Mouse (Mus musculus) heart, embryonic 16.5 days (tissue): Measurements from ENCODE around the gene Ddx6. TPM values are rescaled to one million over a fixed set of nuclear protein-coding genes. Genes with fewer than 3 reads are reported as not detected.

Experiments
- ATAC-seq: fragments of 200-750 bp; cut with Nextera tagmentation; replicated peaks from 2 replicates; pipeline ENCODE4 v1.8.0; 2017; ENCODE audit warnings: moderate number of reproducible peaks; ENCODE audit not compliant: insufficient read depth, low FRiP score; ENCODE audit errors: extremely low read depth
- H3K27ac ChIP-seq: fragments of 300-500 bp; sonication (generic); 2 replicates; pipeline ENCODE4 v1.5.1; 2014; ENCODE audit warnings: mild to moderate bottlenecking, low read length, control low read depth, moderate library complexity
- H3K27me3 ChIP-seq: fragments of 300-500 bp; sonication (generic); 2 replicates; pipeline ENCODE4 v1.6.1; 2014; ENCODE audit warnings: low read length, mixed read lengths; ENCODE audit not compliant: control insufficient read depth, insufficient read depth
- H3K36me3 ChIP-seq: fragments of 300-500 bp; sonication (generic); 2 replicates; pipeline ENCODE4 v1.6.1; 2014; ENCODE audit not compliant: control insufficient read depth, insufficient read depth
- H3K4me1 ChIP-seq: fragments of 300-500 bp; sonication (generic); 2 replicates; pipeline ENCODE4 v1.6.1; 2014; ENCODE audit warnings: low read length, mixed read lengths; ENCODE audit not compliant: control insufficient read depth, insufficient read depth
- H3K4me2 ChIP-seq: fragments of 300-500 bp; sonication (generic); 2 replicates; pipeline ENCODE4 v1.6.1; 2014; ENCODE audit warnings: low read depth, mild to moderate bottlenecking, control low read depth, low read length
- H3K4me3 ChIP-seq: fragments of 300-500 bp; sonication (generic); 2 replicates; pipeline ENCODE4 v1.5.1; 2014; ENCODE audit warnings: mild to moderate bottlenecking, control low read depth, low read length
- H3K9ac ChIP-seq: fragments of 300-500 bp; sonication (generic); 2 replicates; pipeline ENCODE4 v1.6.1; 2014; ENCODE audit warnings: low read length, control low read depth
- H3K9me3 ChIP-seq: fragments of 300-500 bp; sonication (generic); replicated peaks from 2 replicates; pipeline ENCODE4 v1.6.1; 2016; ENCODE audit warnings: low read length; ENCODE audit not compliant: control insufficient read depth
- WGBS: fragments of 180-500 bp; shearing (Covaris S2); extraction: QIAGEN DNeasy Blood & Tissue Kit; methylation state at CpG from one replicate; pipeline ENCODE4 v1.1.7; 2014; 5-methylcytosine and 5-hydroxymethylcytosine counted together
- polyA plus RNA-seq: library from polyadenylated mRNA; unstranded; fragments of >200 nt; fragmentation: Nextera tagmentation; extraction: Ambion mirVana; gene quantifications from 2 replicates; pipeline ENCODE4 v1.2.1, GENCODE M21; 2015

The Ddx6 gene
- polyA plus RNA-seq, 1 experiment from 2014 or later: 9.2 TPM

DNA sequence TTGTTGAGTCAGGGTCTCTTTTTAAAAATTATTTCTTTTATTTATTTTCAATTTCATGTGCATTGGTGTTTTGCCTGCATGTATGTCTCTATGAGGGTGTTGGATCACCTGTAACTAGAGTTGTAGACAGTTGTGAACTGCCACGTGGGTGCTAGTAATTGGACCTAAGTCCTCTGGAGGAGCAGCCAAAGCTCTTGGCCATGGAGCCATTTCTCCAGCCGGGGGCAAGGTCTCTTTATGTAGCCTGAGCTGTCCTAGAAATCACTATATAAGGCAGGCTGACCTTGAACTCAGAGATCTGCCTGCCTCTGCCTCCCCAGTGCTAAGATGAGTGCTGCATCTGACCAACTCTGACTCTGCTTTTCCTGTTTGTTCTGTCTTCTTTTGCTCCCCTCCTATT is 39.5 kb downstream of the Ddx6 start:
- Histone ChIP-seq H3K9me3 (no peaks in the 10 kb centered on the region), H3K4me1 (peaks cover 2% of the 10 kb centered on the region), H3K4me3 (no peak overlapping the region), H3K4me2 (no peak overlapping the region), H3K27me3 (no peaks in the 10 kb centered on the region), H3K27ac (no peak overlapping the region), H3K36me3 (no peaks in the 10 kb centered on the region), H3K9ac (no peak overlapping the region)
- 79% methylated on average over 2 of the region's 2 CpGs for WGBS
- ATAC-seq: no peak

DNA sequence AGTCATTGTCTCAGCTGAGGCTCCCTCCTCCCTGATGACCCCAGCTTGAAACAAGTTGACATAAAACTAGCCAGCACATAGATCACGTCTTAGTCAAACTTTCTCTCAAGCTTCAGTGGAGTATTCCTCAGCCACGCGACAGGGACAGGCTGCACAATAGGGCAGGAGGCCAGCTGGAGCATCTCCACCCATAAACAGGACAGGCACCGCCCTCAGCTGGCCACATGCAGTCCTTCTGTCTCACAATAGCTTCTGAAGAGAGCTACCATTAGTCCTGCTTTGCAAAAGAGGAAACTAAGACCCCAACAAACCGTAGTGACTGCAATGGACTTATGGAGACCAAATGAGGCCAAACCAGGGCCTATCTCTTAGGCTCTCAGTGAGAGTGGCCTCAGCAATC is 40.8 kb downstream of the Ddx6 start:
- Histone ChIP-seq H3K27ac (no peak overlapping the region), H3K36me3 (no peaks in the 10 kb centered on the region), H3K4me2 (no peak overlapping the region), H3K9me3 (no peaks in the 10 kb centered on the region), H3K4me1 (peaks cover 2% of the 10 kb centered on the region), H3K4me3 (no peak overlapping the region), H3K9ac (no peak overlapping the region), H3K27me3 (no peaks in the 10 kb centered on the region)
- no peak for ATAC-seq
- 52% methylated on average over 5 of the region's 5 CpGs for WGBS

DNA sequence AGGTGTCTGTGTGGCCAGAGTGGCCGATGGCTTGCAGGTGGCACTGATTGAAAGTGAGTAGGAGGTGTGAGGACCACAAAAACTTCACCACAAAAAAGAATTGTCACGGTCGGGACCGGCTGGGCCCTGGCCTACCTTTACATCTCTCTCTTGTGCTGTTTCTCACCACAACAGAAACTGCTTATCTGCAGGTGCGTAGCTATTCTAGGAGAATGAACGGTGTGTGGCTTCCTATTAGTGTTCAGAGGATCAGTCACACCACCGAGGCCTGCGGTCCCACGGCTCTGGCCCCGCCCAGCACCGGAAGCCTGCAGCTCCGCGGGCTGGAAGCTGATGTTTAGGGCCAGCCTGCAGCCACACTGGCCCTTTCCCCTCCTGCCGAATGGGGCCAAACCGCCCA is 41.2 kb downstream of the Ddx6 start:
- no peak overlapping the region for H3K4me3 ChIP-seq
- ATAC-seq: 0 out of 2 replicates have a peak, but pooled peaks have one; percentile 32
- no peaks in the 10 kb centered on the region for H3K27me3 ChIP-seq
- H3K4me1 ChIP-seq: no peaks in the 10 kb centered on the region; the same call in 1 of the 2 replicates
- H3K4me2 ChIP-seq: peak overlapping the region; percentile 24
- H3K9me3 ChIP-seq: no peaks in the 10 kb centered on the region
- no peaks in the 10 kb centered on the region for H3K36me3 ChIP-seq
- H3K9ac ChIP-seq: no peak overlapping the region; the same call in 1 of the 2 replicates
- peak overlapping the region; percentile 24; the same call in 1 of the 2 replicates for H3K27ac ChIP-seq
- WGBS: 41% methylated on average over 15 of the region's 15 CpGs

DNA sequence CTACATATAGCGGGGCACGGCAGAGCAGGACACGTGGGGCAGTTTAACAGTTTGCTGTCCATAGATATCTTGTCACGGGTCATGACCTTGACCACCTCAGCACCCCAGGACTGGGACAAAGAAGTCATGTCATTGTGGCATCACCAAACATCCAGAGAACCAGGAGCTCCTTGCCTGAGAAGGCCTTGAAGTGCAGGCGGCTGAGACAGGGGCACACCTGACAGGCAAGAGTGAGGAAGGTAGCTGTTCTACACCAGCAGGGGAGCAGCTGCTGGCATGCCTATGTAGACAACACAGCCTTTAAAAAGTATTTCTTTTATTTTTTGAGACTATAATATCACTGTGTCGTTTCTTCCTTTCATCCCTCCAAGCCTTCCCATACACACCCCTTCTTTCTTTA is 41.7 kb downstream of the Ddx6 start:
- Histone ChIP-seq H3K36me3 (no peaks in the 10 kb centered on the region), H3K9me3 (no peaks in the 10 kb centered on the region), H3K4me2 (peak overlapping the region; percentile 24), H3K9ac (no peak overlapping the region; the same call in 1 of the 2 replicates), H3K27me3 (no peaks in the 10 kb centered on the region), H3K4me1 (no peaks in the 10 kb centered on the region; the same call in 1 of the 2 replicates), H3K4me3 (no peak overlapping the region), H3K27ac (peak overlapping the region; percentile 24; the same call in 1 of the 2 replicates)
- no peak for ATAC-seq
- WGBS: 65% methylated on average over 6 of the region's 6 CpGs

DNA sequence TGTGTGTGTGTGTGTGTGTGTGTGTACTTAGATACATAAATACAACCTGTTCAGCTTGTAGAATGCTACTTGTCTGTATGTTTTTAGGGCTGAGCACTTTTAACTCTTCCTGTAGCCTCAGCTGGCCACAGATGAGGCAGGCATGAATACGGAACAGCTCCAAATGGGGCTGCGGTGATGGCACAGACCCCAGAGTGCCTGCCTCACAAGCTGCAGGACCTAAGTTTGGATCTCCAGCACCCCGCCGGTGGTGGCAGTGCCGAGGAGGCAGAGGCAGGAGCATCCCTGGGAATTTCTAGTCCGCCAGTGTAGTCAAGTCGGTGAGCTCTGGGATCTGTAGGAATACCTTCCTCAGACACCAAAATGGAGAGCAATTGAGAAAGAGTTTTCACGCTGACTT is 42.3 kb downstream of the Ddx6 start:
- no peaks in the 10 kb centered on the region for H3K36me3 ChIP-seq
- H3K27ac ChIP-seq: no peak overlapping the region; the same call in 1 of the 2 replicates
- no peak overlapping the region for H3K9ac ChIP-seq
- WGBS: 88% methylated on average over 8 of the region's 8 CpGs
- no peak for ATAC-seq
- no peak overlapping the region for H3K4me3 ChIP-seq
- H3K27me3 ChIP-seq: no peaks in the 10 kb centered on the region
- H3K9me3 ChIP-seq: no peaks in the 10 kb centered on the region
- H3K4me2 ChIP-seq: no peak overlapping the region
- no peaks in the 10 kb centered on the region; the same call in 1 of the 2 replicates for H3K4me1 ChIP-seq

DNA sequence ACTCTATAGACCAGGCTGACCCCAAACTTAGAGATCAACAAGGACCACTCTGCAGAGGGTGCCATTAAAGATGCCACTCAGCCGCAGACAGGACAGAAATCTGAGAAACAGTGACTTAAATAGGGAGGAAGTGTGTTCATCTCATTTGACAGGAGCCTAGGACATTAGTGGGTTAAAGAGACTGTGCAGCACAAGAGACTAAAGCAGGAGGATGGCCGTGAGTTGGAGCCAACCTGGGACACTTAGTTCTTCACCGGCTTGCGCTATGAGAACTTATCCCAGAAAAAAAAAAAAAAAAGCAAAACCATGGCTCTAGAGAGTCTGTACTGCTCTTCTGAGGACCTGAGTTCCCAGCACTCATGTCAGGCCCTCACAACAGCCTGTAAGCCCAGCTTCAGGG is 43.0 kb downstream of the Ddx6 start:
- Histone ChIP-seq H3K9ac (no peak overlapping the region), H3K36me3 (no peaks in the 10 kb centered on the region), H3K27me3 (no peaks in the 10 kb centered on the region), H3K4me3 (no peak overlapping the region), H3K27ac (no peak overlapping the region), H3K4me2 (no peak overlapping the region), H3K9me3 (no peaks in the 10 kb centered on the region), H3K4me1 (no peaks in the 10 kb centered on the region; the same call in 1 of the 2 replicates)
- WGBS: 79% methylated on average over 4 of the region's 4 CpGs
- no peak for ATAC-seq

DNA sequence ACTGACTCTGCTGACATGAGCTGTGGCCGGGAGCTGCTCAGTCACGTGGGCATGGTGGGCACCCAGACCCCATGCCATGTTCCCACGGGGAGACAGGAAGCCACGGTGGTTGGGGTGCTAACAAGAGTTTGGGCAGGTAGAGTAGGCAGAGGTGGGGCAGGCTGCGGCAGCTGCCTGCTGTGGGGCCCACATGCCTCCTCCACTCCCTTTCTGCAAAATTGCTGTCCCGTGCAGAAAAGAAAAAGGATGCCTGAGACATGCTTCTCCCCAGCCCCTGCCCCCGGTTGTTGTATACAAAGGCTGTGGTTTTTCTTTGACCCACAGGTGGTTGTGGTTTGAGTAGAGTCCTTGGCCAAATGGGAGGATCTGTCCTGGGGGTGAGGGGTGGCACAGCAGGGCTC is 44.2 kb downstream of the Ddx6 start:
- ATAC-seq: no peak
- Histone ChIP-seq H3K4me2 (no peak overlapping the region), H3K4me1 (no peaks in the 10 kb centered on the region; the same call in 1 of the 2 replicates), H3K4me3 (no peak overlapping the region), H3K9me3 (no peaks in the 10 kb centered on the region), H3K27ac (peak overlapping the region; percentile 20; the same call in 1 of the 2 replicates), H3K36me3 (no peaks in the 10 kb centered on the region), H3K9ac (no peak overlapping the region), H3K27me3 (no peaks in the 10 kb centered on the region)
- 68% methylated on average over 7 of the region's 7 CpGs for WGBS

DNA sequence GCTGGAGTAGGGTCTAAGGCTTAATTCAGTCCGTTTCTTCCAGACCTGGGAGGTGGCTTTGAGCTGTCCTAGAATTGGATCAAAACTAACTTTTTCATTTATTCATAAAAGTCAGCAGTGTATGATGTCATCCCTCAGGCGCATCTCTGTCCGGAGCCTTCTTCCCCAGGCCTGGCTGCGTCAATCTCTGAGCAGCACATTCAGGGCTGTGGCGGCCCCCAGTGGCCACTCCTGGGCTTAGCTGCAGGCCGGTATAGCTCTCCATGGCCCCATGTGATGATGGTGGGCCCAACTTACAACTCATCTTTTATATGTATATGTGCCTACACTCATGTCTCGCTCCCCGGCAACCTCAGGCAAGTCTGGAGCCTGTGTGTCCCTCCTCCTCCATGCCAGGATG is 47.3 kb downstream of the Ddx6 start:
- no peak overlapping the region for H3K9ac ChIP-seq
- no peak overlapping the region for H3K27ac ChIP-seq
- peak; percentile 49 for ATAC-seq
- no peaks in the 10 kb centered on the region for H3K36me3 ChIP-seq
- no peak overlapping the region for H3K4me2 ChIP-seq
- 6% methylated on average over 8 of the region's 8 CpGs for WGBS
- no peaks in the 10 kb centered on the region for H3K27me3 ChIP-seq
- H3K4me1 ChIP-seq: peaks cover 5% of the 10 kb centered on the region
- H3K4me3 ChIP-seq: no peak overlapping the region
- H3K9me3 ChIP-seq: no peaks in the 10 kb centered on the region

DNA sequence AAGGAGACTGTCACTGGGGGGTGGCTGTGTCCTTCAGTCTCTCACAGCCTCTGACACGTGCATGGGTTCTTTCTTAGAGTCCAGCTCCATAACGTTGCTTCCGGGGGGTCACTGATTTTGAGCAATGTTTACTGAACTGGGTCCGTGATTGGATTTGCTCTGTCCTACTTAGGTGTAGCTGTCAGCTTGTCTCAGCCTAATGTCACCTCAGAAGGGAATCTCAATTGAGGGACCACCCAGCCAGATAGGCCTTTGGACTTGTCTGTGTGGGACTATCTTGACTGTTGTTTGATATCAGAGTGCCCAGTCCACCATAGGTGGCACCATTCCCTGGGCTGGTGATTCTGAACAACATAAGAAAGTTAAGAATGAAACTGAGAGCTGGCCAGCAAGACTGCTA is 49.2 kb downstream of the Ddx6 start:
- no peak for ATAC-seq
- Histone ChIP-seq H3K9ac (no peak overlapping the region), H3K9me3 (no peaks in the 10 kb centered on the region), H3K27me3 (no peaks in the 10 kb centered on the region), H3K4me2 (no peak overlapping the region), H3K27ac (no peak overlapping the region), H3K4me3 (no peak overlapping the region), H3K36me3 (no peaks in the 10 kb centered on the region), H3K4me1 (peaks cover 5% of the 10 kb centered on the region)
- WGBS: 64% methylated on average over 4 of the region's 4 CpGs
